Mouse (Mus musculus): ENCODE results near the gene F7.

Gene F7

DNA sequence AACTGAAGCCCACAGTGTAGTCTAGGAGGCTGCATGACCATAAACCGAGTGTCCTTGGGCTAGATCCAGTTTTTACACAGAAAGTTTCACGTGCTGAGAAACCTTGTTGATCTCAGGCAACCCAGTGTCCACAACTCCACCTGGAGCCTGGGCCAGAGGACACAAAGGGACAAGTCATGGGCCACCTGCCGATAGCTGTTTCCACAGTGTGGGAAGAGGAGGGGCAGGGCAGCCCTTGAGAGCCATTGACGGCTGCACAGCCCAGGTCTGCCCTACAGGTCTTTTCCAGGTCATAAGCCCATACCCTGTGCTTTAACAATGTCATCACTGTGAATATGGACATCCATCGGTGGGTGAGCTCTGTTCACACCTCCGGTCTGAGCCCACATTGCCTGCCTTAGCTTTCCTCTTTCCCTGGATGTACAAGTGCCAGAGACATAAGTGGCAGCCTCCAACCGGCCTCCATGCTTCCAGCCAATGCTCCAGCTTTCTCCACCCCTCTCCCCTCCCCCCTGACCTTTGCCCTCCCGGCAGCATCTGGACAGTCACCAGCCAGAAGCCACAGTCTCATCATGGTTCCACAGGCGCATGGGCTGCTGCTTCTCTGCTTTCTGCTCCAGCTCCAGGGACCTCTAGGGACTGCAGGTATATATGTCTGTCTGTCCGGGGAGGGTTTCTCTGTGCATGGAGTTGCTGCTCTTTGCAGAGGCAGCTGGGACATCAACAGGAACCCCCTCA, at the start of gene F7:
TSS of gene F7 (plus strand) at position 548 of the 738 bp plus-strand sequence.
- no peak for DNase-seq (ENCODE audit: low spot score in 2 of 2)

DNA sequence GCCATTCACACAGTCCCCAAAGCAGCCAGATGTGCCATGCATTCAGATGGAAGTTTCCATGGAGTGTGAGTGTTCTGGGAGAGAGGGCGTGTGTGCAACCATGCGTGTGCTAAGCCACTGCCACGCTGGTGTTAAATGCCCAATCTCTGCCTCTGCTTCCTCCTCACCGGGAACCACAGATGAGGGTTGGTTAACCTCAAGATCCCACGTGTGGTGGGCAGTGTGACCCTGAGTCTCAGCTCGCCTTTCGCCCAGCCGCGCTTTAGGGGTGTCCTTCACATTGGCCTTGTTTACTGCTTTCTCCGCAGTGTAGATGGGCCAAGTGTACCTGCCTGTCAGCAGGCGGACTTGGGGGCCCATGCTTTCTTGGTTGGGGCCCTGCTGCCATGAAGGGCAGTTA, 49.5 kb upstream of the F7 start:
- no peak for DNase-seq (ENCODE audit: low spot score in 2 of 2)

DNA sequence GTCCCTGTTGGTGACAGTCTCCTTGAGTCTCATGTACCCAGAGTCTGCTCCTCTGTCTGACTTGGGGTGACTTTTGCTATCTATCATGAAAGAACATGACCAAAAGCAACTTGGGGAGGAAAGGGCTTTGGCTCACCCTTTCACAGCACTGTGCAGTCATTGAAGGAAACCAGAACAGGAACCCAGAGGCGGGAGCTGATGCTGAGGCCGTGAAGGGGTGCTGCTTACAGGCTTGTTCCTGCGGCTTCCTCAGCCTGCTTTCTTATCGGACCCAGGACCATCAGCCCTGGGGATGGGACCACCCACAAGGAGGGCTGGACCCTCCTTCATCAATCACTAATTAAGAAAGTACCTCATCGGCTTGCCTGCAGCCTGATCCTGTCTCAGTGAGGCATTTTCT, 49.1 kb upstream of the F7 start:
- DNase-seq (ENCODE audit: low spot score in 2 of 2): no peak

DNA sequence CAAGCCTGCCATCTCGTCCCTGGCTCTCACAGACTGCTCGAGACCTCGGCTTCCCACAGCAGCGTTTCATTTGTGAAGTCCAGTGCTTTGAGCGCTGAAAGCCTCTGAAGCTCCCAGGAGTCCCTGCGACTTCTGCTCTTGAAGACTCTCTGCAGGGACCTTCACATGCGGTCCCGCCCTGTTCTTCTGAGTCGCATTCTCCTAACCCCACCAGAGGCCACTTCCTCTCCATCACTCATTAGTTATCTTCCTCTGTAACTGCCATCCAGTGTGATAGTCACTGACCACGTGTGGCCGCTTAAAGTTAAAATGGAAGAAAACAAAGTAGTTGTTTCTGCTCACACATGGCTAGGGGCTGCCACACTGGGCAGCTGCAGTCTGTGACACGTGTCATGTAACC, 48.5 kb upstream of the F7 start:
- DNase-seq (ENCODE audit: low spot score in 2 of 2): no peak

DNA sequence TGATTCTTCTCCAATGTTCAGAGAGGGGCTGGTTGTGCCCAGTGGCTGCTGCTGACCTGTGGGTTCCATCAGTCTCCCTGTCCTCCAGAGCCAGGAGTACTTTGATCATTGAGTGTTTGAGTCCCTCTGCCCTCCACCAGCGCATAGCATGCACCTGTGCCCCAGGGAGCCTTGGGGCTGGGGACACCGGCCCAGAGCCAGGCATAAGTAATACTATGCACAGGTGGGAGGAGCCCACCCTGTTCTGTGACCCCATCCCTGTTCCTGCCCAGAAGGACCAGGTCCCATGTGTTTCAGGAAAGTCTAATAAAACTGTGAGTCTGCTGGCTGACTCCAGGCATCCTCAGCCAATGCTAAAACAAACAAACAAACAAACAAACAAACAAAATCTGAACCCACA, 47.5 kb upstream of the F7 start:
- DNase-seq (ENCODE audit: low spot score in 2 of 2): no peak

DNA sequence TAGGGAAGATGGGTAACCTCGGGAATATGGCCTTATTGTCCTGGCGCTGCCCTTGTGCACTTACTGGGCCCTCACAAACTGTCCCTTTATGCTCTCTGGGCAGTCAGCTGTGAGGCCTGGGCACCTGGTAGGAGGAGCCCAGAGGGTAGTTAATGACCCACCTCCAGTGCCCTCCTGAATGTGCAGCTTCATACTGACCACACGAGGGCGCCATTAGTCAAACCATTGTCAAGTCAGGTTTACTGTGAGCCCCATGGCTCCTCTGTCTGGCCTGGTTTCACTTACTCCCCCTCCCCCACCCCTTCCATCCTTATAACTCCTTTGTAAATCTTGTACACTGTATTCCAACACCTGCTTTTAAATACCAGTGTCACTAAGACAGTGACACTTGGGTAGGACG, 47.1 kb upstream of the F7 start:
- DNase-seq (ENCODE audit: low spot score in 2 of 2): peak in 1 of 2 experiments; percentile 17

DNA sequence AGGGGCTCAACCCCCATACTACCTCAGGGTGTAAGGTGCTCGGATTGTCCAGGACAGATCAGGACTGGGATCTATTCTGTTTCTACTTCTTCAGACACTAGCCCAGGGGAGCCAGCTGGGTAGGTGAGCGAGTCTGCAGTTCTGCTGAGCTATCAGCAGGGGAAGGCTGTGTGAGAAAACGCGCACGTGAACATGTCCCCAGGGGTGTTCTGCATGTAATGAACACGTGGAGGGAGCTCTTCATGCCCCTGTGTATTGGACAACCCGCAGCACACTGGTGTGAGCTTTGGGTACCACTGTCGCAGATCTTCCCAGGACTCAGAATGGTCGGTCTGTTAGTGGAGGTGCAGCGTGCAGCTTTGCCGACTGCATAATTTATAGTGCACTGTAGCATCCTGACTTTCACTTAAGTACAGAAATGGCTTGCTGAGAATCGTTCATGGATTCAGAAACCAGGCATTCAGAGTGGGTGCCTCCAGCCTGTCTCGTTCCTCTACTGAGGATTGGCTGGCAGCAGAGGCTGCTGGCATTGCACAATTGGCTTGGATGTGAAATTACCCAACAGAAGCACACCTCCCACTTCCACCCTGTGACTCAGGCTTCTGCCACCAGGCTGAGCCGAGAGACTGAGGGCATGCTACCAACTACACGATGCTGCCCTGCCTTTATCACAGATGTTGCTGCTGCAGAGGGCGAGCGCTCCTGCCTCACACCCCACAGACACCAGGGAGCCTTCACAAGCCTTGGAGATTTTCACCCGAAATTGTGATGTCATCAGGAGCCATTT, 42.0 kb upstream of the F7 start:
- peak in 1 of 2 experiments; percentile 8 for DNase-seq (ENCODE audit: low spot score in 2 of 2)

DNA sequence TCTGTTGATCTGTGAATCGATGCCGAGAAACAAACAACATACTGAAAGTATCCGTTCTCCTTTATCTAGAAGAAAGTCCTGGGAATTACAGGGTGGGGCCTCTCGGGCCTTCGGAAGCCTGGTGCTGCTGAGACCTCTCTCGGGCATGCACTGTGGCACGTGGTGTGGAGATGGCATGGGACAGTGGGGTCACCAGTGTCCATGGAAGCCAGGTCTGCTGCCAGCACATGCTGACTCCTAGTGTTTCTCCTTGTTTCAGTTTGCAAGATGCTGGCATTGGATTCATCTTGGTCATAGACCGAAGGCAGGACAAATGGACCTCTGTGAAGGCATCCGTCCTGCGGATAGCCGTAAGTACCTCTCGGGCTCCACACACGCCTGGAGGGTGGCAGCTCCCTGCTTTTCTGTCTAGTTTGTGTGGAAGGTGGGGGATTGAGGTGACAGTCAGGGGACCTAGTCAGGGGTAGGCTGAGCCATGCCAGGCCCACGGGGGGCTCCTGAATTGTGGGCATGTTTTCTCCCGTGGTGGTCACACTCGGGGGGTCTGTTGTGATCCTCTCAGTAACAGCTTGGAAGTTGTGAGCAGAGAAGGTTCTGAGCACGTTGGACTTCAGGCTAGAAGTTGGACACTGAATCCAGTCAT, 41.1 kb upstream of the F7 start:
- DNase-seq (ENCODE audit: low spot score in 2 of 2): no peak

DNA sequence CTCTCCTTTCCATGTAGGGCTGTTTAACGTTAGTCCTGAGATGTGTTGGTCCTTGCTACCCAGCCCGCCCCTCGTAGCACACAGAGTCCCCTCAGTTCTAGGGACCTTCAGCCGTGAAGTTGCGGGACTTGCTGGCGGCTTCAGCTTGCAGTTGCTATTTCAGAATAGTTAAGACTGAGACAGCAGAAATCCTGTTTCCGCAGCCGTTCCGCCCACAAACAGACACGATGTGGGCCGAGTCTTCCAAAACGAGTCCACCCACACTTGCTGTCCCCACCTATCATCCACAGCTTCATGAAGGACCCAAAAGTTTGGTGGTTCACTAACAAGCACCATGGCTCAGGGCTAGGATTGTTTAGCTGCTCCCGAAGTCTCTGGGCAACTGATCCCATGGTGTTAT, 40.6 kb upstream of the F7 start:
- DNase-seq (ENCODE audit: low spot score in 2 of 2): no peak

DNA sequence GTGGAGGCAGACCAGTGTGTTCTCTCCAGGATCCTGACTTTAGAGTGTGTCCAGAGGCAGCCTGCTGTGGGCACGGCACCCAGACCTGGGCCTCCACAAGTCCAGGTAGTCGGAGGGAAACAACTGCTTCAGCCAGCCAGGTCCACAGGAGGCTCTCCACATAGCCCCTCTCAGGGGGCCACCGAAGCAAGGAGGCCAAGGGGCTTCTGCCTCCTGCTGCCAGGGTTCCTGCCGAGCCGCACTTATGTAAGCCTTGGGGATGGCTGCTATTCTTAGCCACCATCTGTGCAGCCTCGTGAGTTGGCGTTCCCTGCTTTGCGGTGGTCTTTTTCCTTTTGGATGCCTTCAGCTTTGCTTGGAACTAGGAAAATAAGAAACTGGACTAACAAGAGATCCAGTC, 38.3 kb upstream of the F7 start:
- DNase-seq (ENCODE audit: low spot score in 2 of 2): no peak

DNA sequence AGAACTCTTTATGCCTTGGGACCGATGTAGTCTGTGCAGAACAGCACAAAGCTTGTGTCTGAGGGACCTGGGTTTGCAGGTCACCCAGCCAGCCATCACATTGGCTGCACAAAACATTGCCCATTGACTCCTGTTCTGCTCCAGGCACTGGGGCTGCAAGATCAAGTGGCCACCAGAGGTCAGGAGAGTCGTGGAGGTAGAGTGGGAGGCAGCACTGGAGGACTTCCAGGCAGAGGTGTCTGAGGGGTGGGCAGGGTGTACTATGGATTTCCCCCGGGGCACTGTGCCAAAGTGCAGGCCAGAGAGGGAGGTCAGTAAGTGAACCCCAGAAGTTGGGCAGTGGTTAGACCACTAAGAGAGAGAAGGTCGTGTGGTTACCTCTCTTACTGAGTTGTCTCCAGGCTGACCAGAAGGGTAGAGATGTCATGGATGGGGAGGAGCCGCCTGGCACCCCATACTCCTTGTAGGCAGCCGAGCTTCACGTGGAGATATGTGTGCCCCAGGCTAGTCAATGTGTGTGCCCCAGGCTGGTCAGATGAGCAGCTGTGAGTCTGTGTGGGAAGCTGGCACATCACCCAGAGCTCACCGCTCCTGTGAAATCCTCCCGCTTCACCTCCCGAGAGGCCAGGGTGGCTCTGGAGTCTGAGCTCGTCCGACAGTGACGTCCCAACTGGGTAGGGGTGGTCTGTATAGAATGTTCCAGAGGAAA, 37.0 kb upstream of the F7 start:
- DNase-seq (ENCODE audit: low spot score in 2 of 2): no peak

DNA sequence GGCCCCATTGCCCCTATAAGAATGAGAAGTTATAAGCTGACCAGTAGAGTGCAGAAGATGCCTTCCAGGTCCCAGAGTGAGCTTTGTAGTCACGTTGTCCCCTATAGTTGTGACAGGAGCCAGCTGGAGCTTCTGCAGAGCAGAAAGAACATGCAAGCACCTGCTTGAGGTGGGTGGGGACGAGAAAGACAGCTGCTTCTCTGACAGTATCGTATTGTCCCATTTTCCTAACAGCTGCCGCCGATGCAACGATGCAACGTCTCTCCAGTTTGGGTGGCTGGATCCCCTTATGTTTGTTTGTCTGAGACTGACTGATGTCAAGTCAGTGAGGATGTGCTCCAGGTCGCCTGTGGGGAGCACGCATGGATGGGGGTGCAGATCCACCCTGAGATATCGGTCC, 34.4 kb upstream of the F7 start:
- no peak for DNase-seq (ENCODE audit: low spot score in 2 of 2)

DNA sequence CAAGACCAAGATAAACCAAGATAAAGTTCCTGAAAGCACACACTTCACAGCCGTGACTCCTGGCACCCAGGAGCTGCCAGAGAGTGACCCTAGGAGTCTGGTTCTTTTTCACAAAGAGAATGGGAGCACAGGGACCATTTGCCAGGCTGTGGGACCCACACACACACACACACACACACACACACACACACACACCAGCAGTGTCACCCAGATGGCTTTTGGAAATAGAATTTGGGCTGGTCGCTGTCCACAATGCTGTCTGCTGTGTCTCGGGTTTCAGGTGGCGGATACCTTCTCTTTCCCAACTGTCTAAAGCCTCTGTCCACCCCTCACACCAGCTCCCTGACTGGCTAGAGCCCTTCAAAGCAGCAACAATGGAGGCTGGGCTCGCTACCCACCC, 31.4 kb upstream of the F7 start:
- DNase-seq (ENCODE audit: low spot score in 2 of 2): no peak

DNA sequence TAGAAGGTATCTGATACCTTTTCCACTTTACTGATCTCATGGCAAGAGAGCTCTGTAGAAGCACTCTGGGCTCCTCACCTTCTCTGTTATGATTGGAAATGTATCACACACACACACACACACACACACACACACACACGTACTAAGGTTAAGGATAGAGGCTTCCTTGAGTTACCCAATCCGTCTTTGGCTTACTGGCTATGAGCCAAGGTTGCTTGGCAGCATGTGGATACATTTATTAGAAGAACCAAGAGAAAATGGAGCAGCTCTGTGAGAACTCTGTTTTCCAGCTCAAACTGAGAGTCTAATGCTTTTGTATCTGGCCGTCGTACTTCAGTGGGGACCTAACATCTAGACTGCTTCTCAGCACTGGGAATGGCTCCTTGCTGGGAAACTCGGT, 30.4 kb upstream of the F7 start:
- no peak for DNase-seq (ENCODE audit: low spot score in 2 of 2)

DNA sequence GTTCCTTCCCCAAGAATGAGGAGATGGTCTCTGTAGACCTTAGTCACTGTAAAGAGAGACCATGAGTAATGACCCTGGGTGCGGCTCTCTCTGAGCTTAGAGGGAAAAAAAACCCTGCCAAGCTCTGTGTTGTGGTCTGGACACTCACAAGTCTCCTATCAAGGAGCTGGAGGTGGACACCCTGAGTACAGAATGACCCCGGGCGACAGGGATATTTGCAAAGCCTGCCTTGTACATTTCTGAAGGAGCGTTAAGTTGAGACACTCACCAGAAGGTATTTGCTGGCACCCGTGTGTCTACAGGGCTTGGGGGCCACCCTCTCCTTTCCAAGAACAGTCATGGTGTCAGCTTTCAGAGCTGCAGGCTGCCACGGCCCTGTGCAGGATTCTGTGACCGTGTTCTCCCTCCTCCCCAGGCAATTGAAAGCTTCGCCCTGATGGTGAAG, 29.0 kb upstream of the F7 start:
- DNase-seq (ENCODE audit: low spot score in 2 of 2): no peak

DNA sequence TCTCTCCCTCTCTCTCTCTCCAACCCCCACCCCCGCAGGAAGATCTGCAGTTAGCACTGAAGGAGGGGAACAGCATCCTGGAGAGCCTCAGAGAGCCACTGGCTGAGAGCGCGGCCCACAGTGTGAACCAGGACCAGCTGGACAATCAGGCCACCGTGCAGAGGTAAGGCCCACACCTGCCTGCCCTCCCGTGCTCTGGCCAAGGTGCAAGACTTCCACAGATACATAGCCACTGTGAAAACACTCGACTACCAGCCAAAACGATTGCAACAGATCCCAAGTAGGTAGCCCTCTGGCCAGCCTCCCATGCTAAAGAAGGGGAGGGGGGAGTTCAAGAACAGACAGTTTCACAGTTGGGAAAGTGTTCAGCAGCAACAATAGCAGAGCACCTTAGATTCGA, 27.5 kb upstream of the F7 start:
- DNase-seq (ENCODE audit: low spot score in 2 of 2): no peak

DNA sequence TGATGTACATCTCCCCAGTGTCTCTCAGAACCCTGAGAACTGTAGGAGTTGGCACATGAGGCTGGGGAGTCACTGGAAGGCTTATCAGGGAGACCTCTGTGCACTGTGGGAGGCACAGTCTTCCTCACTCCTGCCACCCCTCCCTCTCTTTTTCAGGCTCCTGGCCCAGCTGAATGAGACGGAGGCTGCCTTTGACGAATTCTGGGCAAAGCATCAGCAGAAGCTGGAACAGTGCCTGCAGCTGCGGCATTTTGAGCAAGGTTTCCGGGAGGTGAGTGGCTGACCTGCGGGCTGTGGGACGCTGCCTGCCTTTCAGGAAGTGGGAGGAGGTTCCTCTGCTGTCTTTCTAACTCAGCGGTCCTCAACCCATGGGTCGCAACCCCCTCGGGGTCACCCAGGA, 26.0 kb upstream of the F7 start:
- no peak for DNase-seq (ENCODE audit: low spot score in 2 of 2)

DNA sequence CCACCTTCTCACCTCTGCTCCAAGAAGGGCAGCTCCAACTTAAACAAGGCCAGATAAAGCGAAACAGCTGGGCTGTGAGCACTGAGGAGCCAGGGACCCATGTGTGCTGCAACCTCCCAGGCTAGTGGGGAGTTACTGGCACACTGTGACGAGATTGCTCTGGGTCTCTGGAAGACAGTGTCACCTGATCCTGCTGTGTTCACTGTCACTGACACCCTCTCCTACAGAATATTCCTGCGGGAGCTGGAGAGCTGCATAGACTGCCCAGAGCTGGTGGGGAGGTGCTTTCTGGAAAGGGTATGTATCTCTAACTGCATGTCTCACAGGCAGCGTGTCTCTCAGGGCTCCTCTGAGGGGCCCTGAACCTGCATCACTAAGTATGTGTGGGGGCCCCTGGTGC, 18.4 kb upstream of the F7 start:
- DNase-seq (ENCODE audit: low spot score in 2 of 2): no peak

DNA sequence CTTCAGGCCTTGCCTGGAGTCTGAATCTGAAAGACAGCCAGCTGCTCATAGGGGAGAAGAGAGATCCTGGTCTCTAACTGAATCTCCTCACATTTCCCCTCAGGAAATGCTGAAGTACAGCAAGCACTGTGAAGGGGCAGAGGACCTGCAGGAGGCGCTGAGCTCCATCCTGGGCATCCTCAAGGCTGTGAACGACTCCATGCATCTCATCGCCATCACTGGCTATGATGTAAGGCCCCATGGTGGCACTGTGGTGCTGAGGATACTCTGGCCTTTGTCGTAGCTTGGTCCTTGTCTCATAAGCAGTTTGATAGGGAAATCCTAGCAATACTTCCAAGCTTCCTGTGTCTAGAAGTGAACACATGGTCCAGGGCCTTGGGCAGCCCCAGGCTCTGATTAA, 15.5 kb upstream of the F7 start:
- DNase-seq (ENCODE audit: low spot score in 2 of 2): no peak

DNA sequence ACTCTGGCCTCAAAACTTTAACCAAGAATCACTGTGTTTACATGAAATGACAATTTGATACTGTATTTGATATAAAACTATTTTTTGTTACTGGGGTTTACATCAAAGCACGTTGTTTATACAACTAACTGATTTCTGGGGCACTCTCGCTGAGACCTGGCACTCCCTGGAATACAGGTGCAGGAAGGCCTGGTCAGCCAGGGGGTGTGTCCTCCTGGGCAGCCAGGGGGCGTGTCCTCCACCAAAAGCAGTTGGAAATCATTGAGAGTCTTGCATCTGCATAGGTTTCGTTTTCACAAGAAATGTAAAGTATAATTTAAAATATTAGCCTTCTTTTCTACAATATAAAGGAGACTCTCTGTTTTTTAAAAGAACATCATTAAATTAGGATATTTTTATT, 6.3 kb upstream of the F7 start:
- DNase-seq (ENCODE audit: low spot score in 2 of 2): no peak

DNA sequence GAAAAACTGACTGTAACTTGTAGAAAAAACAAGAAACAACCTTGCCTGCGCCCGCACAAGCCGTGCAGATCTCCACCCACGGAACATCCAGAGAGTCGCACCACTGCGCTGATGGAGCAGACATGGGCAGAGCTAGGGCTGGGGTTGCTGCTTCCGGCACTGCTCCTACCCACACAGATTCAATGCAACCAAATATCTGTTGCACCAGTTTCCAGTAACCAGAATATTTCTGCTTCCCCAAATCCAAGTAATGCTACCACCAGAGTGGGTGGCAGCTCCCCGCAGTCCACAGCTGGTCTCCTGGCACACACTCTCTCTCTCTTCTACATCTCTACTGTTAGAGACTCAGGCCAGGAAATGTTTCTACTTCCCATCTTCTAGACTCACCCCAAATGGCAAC, 4.0 kb upstream of the F7 start:
- DNase-seq (ENCODE audit: low spot score in 2 of 2): no peak

DNA sequence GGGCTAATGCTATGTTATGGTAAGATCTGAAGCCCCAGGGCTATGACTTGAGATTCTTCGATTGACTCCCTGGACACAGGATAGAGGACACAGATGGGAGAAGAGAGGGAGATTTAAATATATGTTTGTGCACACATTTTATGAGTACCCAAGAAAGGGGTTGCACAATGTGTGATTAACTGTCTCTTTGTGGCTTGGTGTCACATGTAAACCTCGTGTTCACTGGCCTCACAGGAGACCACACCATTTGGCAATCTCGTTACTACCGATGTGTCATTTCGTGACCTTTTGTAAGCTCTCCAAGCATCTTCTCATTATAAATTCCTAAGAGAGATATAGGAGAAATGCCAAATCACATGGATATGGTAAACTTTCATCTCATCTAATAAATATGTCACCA, 1.8 kb downstream of the F7 start:
- no peak for DNase-seq (ENCODE audit: low spot score in 2 of 2)
